Mouse (Mus musculus) thymus, adult 2 months (tissue): Measurements from ENCODE around the gene Kiss1r.

Experiments used
- CTCF ChIP-seq: fragments of 200-500 bp; IDR thresholded peaks from 2 replicates; pipeline ENCODE4 v1.5.1; 2012; ENCODE audit warnings: mild to moderate bottlenecking, control low read depth, low read length, moderate library complexity, borderline replicate concordance; ENCODE audit not compliant: control insufficient read depth, poor library complexity, insufficient read depth; ENCODE audit errors: extremely low read depth
- POLR2A ChIP-seq: fragments of 200-500 bp; IDR thresholded peaks from 2 replicates; pipeline ENCODE4 v1.6.1; 2012; ENCODE audit warnings: mild to moderate bottlenecking, low read length, control low read depth, moderate library complexity; ENCODE audit not compliant: control insufficient read depth, poor library complexity, insufficient read depth; ENCODE audit errors: extremely low read depth

GRCm38 (mm10) chr10:79942988-79943387 lies 26.2 kb downstream of the Kiss1r start:
- TF ChIP-seq POLR2A, result no peak
- TF ChIP-seq CTCF, result no peak
